Mouse (Mus musculus): ENCODE measurements around the gene Grasp.

The Grasp gene

DNA sequence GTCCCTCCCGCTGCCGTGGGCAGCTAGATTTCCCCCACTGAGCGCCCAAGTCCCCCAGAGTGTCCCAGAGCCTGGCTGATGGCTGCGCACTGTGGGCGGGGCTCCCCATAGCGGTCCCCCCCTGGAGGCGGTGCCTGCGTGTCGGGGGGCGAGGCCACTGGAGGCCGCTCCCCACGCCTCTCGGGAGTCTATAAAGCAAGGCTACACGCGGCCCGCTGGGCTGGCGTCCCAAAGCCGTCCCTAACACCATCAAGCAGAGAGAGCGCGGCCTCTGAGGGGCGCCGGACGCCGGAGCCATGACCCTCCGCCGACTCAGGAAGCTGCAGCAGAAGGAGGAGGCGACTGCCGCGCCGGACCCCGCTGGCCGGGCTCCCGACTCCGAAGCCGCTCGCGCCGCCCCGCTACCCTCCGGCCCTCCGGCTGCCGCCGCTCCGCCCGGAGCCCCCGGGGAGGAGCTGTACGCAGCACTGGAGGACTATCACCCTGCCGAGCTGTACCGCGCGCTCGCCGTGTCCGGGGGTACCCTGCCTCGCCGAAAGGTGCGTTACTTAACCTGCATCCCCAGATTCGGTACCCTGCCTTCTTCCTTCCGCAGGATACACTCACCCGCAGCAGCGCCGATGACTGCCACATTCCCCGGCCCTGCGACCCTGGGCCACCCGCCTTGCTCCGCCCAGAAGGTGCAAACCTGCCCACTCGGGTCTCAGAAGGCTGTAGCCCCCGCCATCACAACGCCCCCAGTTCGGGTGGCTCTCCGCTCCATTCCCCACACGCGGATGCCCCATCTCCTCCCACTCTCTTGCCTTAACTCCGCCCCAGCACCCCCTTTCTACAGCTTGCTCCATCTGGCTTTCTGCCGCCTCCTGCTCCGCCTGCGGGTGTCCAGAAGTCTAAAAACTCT is at the start of gene Grasp:
TSS of gene Grasp (plus strand) at position 183 of the 901 bp plus-strand sequence.
- peak; percentile 69 for ATAC-seq (ENCODE audit: low TSS enrichment)

DNA sequence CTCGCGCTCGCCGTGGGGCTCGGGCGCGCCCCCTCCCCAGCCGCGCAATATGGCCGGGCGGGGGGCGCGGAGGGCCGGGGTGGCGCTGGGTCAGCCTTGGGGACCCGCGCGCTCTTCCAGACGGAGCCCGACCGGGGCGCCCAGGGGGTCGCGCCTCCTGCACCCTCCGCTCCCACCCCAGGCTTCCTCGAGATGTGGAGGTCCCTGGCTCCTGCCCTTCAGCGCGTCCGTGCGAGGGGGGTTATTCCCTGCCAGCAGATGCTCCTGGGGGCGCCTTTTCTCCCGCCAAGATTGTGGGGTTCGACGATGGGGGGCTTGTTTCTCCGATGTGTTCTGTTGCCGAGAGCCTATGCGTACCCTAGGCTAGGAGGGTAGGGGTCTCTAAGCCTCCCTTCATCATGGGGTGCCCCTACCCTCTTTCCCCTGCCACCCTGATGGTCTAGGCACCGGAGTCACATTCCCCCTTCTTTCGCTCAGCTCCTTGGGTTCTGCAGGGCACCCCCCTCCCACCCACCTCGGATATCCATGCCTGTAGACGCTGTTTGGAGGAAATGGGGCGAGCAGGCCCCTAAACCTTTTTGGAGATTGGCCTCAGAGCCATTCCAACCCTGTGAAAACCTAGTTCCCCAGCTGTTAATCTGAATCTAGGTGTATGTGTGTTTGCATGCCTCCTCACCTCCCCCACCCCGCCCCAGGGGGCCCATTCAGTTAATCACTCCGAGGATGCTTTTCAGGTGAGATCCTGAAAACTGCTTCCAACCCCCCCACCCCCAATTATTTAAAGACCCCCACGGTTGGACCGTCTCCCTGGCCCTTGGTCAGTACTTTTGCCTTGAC is 49.5 kb upstream of the Grasp start:
- ATAC-seq (ENCODE audit: low TSS enrichment): no peak

DNA sequence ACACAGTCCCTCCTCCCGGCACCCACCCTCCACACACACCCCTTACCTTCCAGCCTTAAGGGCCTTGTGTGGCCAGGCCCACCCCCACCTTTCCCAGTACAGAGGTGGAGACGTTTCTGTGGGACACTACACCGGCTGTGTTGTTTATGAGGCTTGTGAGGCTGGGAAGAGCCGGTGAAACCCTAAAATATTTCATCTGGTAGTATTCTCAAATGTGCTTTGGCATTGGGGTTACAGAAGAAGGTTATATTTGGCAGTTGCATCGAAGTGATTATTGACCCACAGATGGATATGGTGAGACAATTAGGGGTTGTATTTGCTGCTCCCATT is 48.9 kb upstream of the Grasp start:
- no peak for ATAC-seq (ENCODE audit: low TSS enrichment)

DNA sequence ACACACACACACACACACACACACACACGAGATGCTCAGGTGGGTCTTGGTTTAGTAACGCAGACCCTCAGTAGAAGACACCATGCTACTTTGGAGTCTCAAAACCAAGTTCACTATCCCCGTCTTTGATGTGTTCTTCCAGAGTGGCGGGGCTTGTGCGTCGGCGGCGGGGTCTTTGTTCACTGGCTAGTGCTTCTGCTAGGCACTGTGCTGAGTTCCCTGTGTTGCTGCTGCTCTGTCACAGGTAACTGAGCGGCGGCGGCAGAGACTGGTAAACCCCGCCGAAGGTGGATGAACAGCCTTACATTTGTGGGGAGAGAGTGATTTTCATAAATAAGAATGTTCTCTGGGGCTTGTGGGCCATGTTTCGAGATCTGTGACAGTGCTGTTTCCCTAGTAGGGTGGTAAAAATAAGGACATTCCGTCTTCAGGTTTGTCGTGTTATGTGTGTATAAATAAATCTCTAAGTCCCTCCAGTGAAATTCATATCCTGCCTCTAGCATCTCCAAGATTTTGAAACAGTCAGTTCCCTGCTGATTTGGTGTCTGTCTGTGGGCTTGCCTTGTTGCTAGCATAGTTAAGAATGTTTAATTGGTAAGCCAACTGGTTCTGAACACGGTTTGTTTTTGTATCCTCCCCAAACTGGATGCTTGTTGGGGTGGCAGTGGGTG is 48.2 kb upstream of the Grasp start:
- ATAC-seq (ENCODE audit: low TSS enrichment): peak; percentile 8; the same call in 1 of the 2 replicates

DNA sequence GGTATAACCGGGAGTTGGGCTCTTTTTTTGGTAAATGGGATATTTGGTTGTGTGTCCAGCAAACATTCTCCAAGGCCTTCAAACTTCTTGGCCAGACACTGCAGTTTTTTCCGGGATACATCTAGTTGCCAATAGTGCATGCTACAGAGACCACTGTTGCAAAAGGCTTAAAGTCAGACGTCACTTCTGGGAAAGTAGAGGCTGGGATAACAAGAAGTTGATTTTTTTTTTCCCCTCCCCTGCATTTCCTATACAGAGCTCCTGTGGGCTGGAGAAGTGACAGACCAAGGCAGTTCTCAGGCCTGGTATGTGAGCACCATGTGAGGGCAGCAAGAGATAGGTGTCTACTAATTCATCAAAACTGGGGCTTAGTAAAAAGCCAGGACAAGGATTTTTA is 47.7 kb upstream of the Grasp start:
- ATAC-seq (ENCODE audit: low TSS enrichment): no peak

DNA sequence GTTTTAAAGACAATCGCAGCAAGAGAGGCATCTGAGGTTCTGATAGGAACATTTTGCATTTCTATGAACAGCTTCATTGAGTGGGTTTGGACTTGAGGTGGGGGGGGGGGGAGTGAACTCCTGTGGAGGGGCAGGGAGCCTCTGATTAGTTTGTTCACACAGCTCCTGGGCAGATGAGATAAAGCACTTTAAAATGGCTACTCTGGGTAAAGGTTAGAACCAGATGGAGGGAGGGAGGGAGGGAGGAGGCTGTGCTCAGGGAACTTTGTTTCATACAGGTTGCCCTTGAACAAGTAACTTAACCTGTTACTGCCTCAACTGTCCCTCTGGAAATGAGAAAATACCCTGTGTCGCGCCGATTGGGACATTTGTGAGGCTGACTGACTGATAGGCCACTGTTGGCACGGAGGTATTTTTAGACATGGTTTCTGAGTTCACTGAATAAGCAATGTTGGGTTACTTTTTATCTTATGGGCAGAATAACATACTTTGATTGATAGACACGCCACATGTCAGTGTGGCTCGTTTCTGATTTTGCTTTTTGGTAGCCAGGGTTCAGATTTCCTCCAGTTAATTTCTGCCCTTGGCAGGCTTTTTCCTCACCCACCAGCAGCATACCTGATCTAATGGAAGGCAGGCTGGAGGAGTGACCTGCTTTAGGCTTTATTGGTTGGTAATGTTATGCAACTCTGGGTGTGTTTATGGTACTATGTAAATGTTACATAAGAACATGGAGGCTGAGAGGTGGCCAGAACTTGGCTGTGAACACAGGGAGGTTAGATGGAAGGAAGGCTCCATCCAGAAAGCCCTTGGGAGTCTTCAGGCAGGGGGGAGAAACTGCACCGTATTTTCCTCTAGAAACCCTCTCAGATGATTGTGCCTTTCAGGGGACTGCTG is 46.9 kb upstream of the Grasp start:
- ATAC-seq (ENCODE audit: low TSS enrichment): no peak

DNA sequence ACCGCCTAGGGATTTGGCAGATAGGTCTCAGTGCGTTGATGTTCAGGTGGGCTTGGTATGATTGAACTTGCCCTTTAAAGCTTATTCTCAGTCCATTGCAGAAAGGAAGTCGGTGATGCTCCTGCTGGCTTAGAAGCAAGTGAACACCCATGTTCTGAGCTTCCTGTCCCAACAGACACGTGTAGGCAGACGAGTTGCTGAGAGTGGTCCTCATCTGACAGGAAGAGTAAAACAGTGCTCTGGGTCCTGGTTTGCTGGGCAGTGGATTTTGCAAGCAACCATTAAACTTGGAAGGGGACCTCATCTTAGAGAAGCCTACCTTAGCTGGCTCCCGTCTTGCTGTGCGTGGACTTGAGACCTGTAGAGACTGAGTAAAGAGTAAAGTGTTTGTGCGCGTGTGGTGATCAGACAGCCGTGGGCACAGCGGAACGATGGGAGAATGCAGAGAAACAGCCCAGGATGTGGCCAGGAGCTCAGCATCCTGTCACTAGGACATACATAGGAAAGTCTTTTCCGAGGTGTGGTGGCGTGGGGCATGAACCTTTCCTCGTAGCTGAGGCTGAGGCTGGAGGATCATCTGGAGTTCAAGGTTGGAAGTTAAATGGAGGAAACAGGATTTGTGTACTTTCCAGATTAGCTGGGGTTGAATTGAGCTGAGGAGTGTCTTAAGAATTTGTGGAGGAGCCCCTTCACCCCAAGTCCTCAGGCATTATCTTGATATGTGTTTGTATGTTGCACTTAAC is 43.5 kb upstream of the Grasp start:
- no peak for ATAC-seq (ENCODE audit: low TSS enrichment)

DNA sequence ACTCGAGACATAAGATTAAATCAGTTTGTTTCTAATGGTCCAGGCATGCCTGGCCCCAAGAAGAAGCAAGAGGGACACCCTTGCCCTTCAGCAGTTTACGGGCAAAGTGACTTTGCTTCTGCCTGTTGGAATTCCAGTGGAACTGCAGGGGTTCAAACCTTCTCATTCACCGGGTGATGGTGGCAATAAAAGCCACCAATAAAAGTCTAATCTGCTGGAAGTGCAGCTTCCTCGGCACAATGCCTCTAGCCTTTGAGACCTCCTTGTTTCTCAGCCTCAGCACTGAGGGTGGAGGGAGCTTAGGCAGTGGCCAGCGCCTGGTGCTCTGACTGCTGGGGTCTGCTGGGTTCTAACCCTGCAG is 42.9 kb upstream of the Grasp start:
- ATAC-seq (ENCODE audit: low TSS enrichment): no peak

DNA sequence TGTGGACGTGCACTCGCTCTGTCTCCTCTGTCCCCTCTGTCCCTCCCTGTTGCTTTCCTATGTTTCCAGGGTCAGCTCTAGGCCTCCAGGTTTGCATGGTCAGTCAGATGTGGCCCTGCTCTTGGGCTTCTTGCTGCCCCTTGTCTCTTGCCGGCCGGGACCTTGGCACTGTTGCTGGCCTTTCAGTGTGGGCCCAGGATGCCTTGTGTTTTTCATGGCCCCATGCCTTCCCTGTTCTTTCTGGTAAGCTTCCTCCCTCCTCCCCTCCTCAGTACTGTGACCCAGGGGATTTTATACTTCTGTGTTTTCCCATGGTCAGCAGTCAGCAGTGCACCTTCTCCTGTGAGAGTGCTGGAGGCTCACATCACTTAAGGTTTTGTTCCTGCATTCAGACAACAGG is 42.5 kb upstream of the Grasp start:
- ATAC-seq (ENCODE audit: low TSS enrichment): no peak

DNA sequence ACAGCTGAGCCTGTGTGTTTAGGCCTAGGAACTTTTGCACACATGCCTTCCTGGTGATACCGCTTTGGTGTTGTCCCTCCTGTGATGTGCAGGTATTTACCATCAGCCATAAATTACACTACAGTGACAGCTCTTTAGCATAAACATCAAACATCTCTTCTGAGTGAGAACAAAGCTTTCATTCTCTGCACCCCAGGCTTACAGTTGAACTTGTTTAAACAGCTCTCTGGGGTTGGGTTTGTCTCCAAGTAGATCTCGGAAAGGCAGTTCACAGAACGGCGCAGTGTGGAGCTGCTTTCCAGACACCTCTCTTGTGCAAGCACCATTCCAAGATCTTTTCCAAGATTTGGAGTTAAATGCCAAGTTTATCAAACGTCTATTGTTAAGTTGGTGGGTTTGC is 41.3 kb upstream of the Grasp start:
- no peak for ATAC-seq (ENCODE audit: low TSS enrichment)

DNA sequence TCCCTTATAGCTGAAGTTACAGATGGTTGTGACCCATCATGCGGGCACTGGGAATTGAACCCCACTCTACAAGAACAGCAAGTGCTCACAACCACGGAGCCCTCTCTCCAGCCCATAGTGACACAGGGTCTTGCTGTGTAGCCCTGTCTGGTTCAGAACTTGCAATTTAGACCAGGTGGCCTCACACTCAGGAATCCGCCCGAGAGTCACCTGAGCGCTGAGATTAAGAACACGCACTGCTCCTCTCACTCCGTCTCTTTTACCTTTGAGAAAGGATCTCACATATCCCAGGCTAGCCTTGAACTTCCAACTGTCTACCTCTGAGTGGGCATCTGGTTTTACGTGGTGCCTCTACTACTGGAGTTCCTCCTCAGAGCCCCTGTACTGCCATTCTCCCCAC is 39.7 kb upstream of the Grasp start:
- no peak for ATAC-seq (ENCODE audit: low TSS enrichment)

DNA sequence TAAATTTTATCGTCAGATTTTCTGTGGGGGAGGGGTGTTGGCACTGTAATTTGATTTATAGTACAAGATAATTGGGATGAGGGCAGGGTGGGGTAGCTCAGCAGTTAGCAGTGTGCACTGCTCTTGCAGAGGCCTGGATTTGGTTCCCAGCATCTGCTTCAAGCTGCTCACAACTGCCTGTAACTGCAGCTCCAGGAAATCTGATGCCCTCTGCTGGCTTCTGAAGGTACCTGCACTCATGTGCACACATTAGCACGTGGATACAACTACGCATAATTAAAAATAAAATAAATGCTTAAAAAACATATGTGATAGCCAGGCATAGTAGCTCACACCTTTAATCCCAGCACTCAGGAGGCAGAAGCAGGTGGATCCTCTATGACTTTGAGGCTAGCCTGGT is 38.4 kb upstream of the Grasp start:
- no peak for ATAC-seq (ENCODE audit: low TSS enrichment)

DNA sequence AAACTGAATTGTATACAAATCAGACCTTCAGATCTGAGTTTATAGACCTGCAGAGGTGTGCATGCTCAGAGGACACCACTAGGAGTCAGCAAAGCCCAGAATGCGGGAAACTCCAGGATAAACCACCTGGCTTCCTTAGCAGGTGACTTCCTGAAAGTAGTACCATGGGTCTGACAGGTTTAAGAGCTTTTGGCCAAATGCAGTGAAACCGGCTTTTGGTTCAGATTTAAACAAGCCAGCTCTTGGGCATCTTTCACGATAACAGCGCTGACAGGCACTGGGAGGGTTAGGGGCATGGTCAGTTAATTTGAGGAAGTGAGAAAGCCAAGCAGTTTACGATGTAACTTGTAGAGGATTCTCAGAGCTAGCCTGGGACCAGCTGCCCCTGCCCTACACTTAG is 36.1 kb upstream of the Grasp start:
- no peak for ATAC-seq (ENCODE audit: low TSS enrichment)

DNA sequence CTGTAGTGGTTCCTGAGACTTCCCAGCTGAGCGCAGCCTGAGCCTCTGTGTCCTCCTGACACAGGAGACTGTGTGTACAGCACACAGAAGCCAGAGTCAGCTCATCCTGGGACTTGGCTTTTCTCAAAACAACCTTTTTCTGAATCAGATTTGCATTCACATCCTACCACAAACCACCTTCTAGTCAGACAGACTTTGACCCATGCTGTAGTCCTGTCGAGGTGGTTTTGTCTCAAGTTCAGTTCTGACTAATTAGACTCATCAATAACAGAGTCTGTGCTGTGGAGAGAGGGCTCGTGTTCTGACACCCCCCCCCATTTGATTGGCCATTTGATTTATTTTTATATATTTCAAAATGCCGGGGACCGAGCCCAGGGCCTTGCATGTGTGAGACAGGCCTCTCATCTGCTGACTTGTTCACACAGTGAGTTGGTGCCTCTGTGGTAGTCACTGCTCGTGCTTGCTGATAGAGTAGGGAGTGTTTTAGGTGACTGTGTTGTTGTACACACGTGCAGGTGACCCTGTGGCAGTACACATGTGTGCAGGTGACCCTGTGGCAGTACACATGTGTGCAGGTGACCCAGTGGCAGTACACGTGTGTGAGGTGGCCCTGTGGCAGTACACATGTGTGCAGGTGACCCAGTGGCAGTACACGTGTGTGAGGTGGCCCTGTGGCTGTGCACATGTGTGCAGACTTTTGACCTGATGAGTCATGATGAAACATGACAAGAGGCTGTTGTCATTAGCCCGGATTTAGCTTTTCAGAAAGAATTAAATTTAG is 33.8 kb upstream of the Grasp start:
- no peak for ATAC-seq (ENCODE audit: low TSS enrichment)

DNA sequence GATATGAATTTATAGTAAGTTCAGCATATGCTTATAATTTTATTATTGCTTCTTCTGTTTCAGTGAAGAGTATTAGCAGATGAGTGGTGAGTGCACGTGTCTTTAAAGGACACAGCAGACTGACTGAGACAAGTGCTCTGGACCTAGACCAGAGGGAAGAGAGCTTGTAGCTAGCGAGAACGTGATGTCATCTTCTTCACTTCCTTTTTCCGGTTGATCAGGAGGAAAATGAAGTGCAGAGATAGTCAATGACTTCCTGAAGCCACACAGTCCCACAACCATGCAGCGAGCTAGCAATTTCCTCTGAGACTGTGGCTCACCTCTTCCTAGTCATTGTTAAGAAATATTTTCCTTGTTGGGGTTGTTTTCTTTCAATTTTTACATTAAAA is 33.2 kb upstream of the Grasp start:
- ATAC-seq (ENCODE audit: low TSS enrichment): no peak

DNA sequence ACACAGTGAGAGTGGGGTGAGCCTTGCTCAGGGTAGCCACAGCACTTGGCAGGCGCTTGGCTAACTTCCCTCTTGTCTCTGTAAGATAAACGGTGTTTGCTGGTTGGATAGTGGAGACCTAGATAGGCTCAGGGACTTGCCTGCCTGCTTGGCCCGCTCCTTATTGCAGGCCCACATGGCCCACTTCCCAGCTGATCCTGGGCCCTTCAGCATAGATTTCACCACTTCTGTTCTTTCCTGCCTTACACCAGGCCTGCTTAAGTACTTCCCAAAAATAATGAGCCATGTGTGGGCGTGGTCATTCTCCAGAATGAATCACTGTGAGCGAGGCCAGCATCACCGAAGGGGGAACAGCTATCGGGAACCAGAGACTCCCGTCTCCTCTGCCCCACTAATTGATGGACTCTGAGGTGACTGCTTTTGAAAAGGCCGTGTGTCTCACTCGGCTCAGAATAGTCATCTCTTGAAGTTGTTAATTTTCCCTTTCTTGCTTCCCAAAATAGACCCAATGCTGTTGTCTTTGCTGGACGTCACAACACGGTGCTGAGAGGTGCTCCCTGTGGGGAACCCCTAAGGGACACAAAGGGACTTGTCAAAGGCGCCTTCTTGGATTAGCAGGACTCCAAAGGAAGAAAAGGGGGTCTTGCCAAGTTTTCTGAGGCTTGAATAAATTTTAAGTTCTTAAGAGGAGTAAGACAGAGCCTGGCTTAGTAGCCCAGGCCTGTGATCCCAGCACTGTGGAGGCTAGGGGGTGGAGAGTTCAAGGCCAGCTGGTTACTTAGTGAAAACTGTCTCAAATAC is 32.3 kb upstream of the Grasp start:
- peak; percentile 41; the same call in 1 of the 2 replicates for ATAC-seq (ENCODE audit: low TSS enrichment)

DNA sequence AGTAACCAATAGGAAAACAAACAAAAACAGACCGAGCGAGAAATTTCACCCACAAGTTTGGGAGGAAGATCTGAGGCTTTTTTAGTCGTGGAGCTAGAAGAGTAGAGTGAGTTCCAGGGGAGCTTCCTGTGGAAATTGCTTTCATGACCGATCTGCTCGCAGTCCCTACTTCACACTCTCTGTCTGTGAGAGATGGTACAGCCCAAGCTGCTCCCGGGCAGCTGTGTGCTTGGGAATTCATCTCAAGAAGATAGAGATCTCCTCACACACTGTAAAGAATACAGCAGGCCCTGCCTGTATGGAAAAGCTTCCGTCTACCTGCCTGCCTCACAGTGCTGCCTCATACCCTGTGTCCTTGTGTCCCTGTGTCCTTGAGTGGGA is 31.7 kb upstream of the Grasp start:
- ATAC-seq (ENCODE audit: low TSS enrichment): peak; percentile 50

DNA sequence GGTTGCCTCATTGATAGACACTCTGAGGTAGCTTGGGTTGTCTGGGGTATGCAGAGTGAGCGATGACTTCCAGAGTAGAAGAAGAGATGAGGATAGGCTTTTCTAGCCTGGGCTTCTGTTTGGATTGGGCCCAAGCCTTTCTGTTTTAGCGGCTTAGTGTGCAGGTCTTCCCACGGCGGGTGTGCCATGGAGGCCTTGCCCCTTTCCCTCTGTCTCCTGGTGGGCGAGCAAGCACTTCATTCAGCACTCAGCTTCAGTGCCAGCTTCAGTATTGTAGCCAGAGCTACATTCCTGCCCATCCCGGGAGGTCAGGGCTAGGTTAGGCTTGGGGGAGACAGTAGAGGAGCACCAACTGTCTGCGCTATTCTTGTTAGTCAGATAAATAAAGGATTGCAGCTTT is 31.3 kb upstream of the Grasp start:
- ATAC-seq (ENCODE audit: low TSS enrichment): no peak

DNA sequence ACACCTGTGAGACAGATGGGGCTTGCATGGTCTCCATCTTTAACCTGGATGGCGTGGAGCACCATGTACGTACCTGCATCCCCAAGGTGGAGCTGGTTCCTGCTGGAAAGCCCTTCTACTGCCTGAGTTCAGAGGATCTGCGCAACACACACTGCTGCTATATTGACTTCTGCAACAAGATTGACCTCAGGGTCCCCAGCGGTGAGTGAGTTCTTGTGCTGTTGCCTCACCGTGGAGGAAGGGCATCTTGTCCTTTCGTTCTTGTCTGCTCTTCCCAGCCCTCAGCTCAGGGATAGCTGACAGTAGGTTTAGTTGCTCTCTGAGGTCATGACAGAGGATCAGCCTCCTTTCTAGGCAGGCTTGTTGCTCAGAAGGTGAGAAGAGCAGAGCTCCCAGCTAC is 30.0 kb upstream of the Grasp start:
- no peak for ATAC-seq (ENCODE audit: low TSS enrichment)

Data from frontal cortex, adult (tissue).